Mouse (Mus musculus): ENCODE data around the gene Stk38. TPM values are rescaled to one million over a fixed set of nuclear protein-coding genes. Genes with fewer than 3 reads are reported as not detected.

The Stk38 gene
- polyA plus RNA-seq, 1 experiment from 2014 or later, result 98.3 TPM

DNA sequence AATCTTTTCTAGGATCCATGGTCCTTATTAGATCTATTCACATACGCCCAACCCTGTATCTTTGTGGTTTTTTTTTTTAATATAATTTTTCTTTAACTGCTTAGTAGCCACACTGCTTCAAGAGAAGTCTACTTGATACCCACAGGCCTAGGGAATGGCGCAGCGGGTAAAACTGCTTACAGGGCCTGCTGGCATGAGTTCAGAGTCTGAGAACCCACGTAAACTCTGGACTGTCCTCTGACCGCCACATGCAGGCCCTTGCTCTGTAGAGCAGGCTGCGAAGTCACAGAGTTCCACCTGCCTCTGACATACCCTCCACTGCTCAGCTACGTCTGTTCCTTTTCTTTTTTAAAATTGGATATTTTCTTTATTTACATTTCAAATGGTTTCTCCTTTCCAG, 63.3 kb downstream of the Stk38 start:
- no peak overlapping the region for H3K4me2 ChIP-seq
- 84% methylated on average over 7 of the region's 7 CpGs for WGBS
- no peaks in the 10 kb centered on the region for H3K36me3 ChIP-seq
- no peak overlapping the region for H3K4me3 ChIP-seq (replicated peaks)
- H3K9me3 ChIP-seq, result no peaks in the 10 kb centered on the region
- no peak overlapping the region for H3K9ac ChIP-seq
- ATAC-seq (ENCODE audit: insufficient read depth, low FRiP score, low read depth), result no peak
- no peaks in the 10 kb centered on the region for H3K27me3 ChIP-seq (replicated peaks)
- no peaks in the 10 kb centered on the region for H3K4me1 ChIP-seq
- no peak overlapping the region for H3K27ac ChIP-seq

DNA sequence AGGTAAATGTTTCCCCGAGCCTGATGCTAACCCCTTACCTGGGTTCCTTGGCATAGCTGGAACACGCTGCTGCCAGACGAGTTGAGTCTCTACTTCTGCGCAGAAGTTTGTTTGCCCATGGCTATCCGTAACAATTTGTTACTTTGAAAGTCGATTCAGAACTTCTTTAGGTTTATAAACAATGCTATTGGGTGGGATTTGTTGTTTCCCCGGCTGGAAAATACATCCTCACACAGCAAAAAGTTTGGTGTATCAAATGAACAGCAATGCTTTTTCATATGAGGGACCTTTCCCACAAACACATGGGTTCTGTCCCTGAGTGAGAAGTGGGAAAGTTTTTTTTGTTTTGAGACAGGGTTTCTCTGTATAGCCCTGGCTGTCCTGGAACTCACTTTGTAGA, 64.1 kb downstream of the Stk38 start, which contains the start of gene Pxt1:
Gene Pxt1, minus strand, starts transcription at position 101 of the 400 bp plus-strand sequence.
- H3K9ac ChIP-seq, result no peak within 1 kb of the TSS
- no peak for ATAC-seq (ENCODE audit: insufficient read depth, low FRiP score, low read depth)
- H3K4me1 ChIP-seq, result no peaks in the 10 kb centered on the region
- H3K27me3 ChIP-seq (replicated peaks), result no peaks in the 10 kb centered on the region
- H3K9me3 ChIP-seq, result no peaks in the 10 kb centered on the region
- WGBS, result 82% methylated on average over 7 of the region's 7 CpGs
- H3K4me3 ChIP-seq (replicated peaks), result no peak within 1 kb of the TSS
- no peaks in the 10 kb centered on the region for H3K36me3 ChIP-seq
- H3K27ac ChIP-seq, result no peak within 1 kb of the TSS
- no peak within 1 kb of the TSS for H3K4me2 ChIP-seq

DNA sequence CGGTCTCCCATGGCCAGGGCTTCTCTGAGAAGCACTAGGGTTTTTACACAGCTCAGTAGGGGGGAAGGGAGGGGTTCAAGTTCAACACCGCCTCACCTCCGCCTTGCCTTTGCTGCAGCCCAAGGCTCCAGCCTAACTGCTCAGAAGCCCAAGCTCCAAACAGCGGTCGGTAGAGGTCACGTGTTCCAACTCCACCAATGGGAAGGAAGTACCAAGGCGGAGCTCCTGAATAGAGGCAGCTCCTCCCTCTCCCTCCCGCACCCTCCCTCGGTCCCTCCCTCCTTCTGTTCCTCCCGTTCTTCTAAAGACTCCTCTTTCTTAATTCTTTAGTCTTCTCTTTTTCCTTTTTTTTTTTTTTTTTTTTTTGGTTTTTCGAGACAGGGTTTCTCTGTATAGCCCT, 65.7 kb downstream of the Stk38 start:
- no peaks in the 10 kb centered on the region for H3K36me3 ChIP-seq
- no peak overlapping the region for H3K4me2 ChIP-seq
- H3K4me3 ChIP-seq (replicated peaks), result no peak overlapping the region
- no peaks in the 10 kb centered on the region for H3K9me3 ChIP-seq
- H3K4me1 ChIP-seq, result no peaks in the 10 kb centered on the region
- H3K27ac ChIP-seq, result no peak overlapping the region
- no peaks in the 10 kb centered on the region for H3K27me3 ChIP-seq (replicated peaks)
- no peak for ATAC-seq (ENCODE audit: insufficient read depth, low FRiP score, low read depth)
- WGBS, result 73% methylated on average over 10 of the region's 11 CpGs
- H3K9ac ChIP-seq, result no peak overlapping the region

DNA sequence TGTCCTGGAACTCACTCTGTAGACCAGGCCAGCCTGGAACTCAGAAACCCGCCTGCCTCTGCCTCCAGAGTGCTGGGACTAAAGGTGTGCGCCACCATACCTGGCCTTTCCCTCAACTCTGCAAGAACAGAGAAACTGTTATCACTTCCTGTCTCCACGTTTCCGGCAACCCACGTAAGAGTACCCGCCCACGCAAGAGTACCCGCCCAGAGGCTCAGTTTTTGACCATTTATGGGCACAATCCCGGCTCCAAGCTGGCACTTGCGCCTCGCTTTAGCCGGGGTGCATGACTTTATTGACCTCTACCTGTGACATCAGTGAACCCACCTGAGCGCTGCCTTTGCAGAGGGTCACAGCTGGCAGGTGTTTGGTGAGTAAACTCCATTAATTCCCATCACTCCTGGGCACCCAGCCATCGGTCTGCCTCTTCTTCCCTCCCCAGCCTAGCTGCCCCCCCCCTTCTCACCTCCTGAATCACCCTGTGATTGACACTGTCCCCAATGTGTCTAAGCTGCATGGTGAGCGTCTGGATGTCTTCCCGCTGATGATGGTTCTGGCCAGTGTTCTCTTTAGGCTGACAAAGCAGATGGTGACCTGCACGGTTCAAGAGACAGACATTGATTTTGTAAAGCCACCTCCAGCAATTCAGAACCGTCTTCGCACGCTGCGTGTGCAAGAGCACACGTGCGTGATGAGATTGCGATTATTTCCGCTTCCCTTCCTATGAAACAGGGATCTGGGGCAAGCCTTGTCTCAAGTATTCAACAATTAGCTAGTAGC, 66.8 kb downstream of the Stk38 start:
- Histone ChIP-seq H3K4me3 (replicated peaks) (no peak overlapping the region), H3K4me2 (no peak overlapping the region), H3K27me3 (replicated peaks) (no peaks in the 10 kb centered on the region), H3K9ac (no peak overlapping the region), H3K9me3 (no peaks in the 10 kb centered on the region), H3K36me3 (no peaks in the 10 kb centered on the region), H3K27ac (no peak overlapping the region), H3K4me1 (no peaks in the 10 kb centered on the region)
- WGBS, result 89% methylated on average over 25 of the region's 25 CpGs
- ATAC-seq (ENCODE audit: insufficient read depth, low FRiP score, low read depth), result no peak

DNA sequence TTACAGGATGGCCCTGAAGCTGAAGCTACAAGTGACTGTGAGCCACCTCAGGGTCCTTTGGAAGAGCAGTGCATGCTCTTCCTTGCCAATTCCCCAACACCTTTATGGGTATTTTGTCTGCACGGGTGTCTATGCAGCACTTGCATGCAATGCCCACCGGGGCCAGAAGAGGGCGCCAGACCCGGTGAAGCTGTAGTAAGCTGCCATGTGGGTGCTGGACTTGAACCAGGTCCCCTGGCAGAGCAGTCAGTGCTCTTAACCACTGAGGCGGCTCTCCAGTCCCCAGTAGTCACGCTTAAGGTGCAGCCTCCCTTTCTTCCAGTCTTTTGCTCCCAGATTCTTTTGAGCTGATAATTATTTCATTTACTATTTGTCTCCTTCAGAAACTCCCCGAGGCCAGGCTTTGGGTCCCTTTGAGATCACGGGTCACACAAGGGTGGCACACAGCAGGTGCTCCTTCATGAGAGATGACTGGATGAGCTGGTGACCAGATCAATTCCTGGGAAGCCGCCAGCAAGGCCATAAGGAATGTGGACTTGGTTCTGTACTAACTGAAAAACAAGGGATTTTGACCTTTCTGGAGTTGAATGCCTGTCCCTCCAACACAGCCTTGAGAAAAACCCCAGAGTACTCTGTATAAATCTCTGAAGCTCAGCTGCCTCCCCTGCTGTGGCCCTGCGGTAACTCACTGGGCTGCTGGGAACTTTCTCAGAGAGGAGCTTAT, 71.0 kb downstream of the Stk38 start:
- Histone ChIP-seq H3K9me3 (no peaks in the 10 kb centered on the region), H3K4me3 (replicated peaks) (no peak overlapping the region), H3K36me3 (no peaks in the 10 kb centered on the region), H3K9ac (no peak overlapping the region), H3K4me2 (no peak overlapping the region), H3K27ac (no peak overlapping the region), H3K27me3 (replicated peaks) (no peaks in the 10 kb centered on the region), H3K4me1 (no peaks in the 10 kb centered on the region; the same call in 1 of the 2 replicates)
- 78% methylated on average over 10 of the region's 10 CpGs for WGBS
- no peak for ATAC-seq (ENCODE audit: insufficient read depth, low FRiP score, low read depth)

DNA sequence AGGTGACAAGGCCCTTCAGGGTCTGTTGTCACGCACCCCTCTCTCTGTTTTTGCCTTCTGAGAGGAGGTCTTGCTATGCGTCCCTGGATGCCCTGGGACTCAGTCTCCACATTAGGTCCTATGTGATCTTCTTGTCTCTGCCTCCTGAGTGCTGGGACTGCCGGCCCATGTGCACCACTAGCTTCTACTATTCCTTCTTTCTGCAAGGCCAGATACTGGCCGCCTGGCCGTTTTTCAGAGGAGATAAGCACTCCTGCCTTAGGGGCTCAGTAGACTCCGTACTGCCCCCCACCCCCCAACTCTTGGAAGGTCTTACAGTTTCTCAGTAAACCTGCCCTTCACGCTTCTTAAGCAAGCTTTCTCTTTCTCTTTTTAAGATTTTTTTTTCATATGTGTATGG, 71.7 kb downstream of the Stk38 start:
- 85% methylated on average over 7 of the region's 7 CpGs for WGBS

DNA sequence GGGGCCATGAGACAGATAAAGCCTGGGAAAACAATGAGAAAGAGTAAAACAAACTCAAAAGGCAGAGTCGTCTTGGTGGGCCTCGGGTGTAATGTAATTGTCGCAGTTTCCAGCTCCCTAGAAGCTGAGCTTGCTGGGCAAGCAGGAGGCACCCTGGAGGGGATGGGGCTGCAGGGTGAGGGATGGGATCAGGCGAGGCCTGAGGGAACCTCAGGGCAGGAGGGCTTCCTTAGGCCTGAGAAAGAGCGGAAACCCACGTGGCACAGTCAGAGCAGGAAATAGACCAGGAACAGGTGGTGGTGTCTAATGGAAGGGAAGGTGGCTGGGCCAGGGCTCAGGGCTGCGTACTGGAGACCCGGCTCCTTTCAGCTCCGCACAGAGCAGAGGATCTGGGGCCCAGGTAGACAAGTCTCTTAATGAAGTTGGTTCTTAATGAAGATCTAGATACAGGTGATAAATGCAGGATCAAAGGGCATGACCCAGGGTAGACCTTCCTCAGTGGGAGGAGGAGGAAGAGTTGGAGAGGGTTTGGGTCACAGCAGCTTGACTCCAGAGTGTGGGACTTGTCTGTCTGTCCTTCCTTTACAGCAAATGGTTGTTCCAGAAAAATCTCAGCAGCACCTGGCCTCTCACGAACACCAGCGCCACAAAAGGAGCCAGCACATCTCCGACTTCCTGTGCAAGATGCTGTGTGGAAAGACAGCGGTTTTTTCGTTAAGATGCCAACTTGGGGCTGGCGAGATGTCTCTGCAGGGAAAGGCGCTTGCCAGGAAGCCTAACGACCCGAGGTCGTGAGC, 73.5 kb downstream of the Stk38 start:
- no peaks in the 10 kb centered on the region for H3K9me3 ChIP-seq
- no peak for ATAC-seq (ENCODE audit: insufficient read depth, low FRiP score, low read depth)

More for the DNA sequence above, 71.7 kb downstream of the Stk38 start:
- Histone ChIP-seq H3K9ac (no peak overlapping the region), H3K4me2 (no peak overlapping the region), H3K27ac (no peak overlapping the region), H3K27me3 (replicated peaks) (no peaks in the 10 kb centered on the region), H3K36me3 (no peaks in the 10 kb centered on the region), H3K4me1 (no peaks in the 10 kb centered on the region; the same call in 1 of the 2 replicates), H3K4me3 (replicated peaks) (no peak overlapping the region), H3K9me3 (no peaks in the 10 kb centered on the region)
- no peak for ATAC-seq (ENCODE audit: insufficient read depth, low FRiP score, low read depth)

DNA sequence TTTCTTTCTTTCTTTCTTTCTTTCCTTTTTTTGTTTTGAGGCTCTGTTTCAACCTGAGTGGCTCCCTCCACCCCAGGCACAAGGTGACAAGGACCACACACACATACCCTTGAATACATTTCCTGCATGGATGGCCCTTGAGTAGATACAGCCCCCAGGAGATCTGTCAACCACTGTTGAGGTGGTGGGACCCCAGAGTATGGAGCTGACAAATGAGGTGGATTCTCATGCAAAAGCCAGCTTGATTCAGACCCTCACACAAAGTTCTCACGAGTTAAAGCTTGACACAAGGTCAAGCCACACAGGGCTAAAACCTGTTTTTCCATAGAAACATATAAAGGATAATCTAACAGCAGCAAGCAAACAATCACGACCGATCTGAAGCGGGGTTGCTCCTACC, 75.5 kb downstream of the Stk38 start:
- WGBS, result 79% methylated on average over 4 of the region's 4 CpGs
- Histone ChIP-seq H3K27me3 (replicated peaks) (no peaks in the 10 kb centered on the region), H3K36me3 (no peaks in the 10 kb centered on the region), H3K9ac (no peak overlapping the region), H3K4me3 (replicated peaks) (no peak overlapping the region), H3K4me1 (peaks cover 10% of the 10 kb centered on the region), H3K27ac (no peak overlapping the region), H3K9me3 (no peaks in the 10 kb centered on the region), H3K4me2 (no peak overlapping the region)
- ATAC-seq (ENCODE audit: insufficient read depth, low FRiP score, low read depth), result no peak

More for the DNA sequence above, 73.5 kb downstream of the Stk38 start:
- 67% methylated on average over 19 of the region's 19 CpGs for WGBS
- Histone ChIP-seq H3K4me3 (replicated peaks) (no peak overlapping the region), H3K9ac (no peak overlapping the region), H3K27ac (no peak overlapping the region), H3K4me2 (no peak overlapping the region), H3K4me1 (peaks cover 10% of the 10 kb centered on the region), H3K36me3 (no peaks in the 10 kb centered on the region), H3K27me3 (replicated peaks) (no peaks in the 10 kb centered on the region)

DNA sequence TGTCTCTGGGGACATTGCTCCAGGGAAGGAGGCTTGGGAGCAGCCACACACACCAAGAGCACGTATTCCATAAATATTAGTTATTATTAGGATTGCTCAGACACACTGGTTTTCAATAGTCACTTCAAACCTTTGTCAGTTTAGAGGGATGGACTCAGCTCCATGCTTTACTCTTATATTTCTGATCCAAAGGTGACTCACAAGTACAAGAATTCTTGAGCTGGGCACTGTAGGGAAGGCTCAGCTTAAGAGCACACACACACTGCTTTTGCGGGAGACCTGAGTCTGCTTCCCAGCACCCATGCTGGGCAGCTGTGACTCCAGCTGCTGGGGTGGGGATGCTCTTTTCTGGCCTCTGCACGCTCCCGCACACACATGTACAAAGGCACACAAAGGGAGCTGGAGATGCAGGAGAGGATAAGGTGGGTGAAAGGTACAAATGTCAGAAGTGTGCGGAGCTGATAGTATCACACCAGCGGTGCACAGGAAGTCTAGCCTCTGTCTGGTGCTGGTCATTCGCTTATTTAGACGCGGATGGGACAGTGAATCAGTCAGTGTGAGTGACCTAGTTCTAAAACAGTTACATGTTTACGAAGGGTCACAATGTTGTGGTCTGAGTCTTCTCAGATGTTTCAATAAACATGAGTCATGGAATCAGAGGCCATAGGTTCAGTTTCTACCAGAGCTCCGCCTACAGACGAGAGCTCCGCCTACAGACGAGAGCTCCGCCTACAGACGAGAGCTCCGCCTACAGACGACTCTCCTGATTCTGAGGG, 76.2 kb downstream of the Stk38 start:
- Histone ChIP-seq H3K27me3 (replicated peaks) (no peaks in the 10 kb centered on the region), H3K4me2 (no peak overlapping the region)

DNA sequence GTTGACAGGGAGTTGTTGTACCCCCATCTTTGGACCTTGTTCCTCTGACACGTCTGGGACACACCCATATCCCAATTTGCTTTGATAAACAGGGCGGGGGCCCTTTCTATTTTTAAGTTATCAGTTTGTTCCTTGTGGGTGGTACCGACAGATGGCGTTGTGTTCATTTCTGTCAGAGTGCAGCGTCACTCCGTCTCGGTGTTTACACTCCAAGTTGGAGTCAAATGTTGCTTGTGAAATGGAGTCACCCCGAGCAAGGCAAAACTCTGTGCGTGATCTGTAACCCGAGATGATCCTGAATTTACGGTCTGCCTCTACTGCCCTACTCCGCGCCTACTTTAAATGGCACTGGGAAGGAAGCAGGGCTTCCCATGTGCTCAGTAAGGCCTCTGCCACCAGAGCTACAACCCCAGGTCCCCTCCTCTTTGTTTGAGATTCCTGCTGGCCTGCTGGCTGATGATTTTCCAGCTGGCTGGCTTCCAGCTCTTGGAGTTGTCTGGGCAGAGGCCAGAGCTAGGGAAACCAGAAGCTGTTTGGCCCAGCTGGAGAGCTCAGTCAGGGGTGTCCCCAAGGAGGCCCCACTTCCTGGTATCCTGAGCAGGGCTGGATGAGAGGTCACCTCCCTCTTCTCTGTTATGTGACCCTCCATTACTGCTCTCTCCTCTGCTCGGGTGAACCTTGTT, 77.3 kb downstream of the Stk38 start:
- Histone ChIP-seq H3K36me3 (no peaks in the 10 kb centered on the region), H3K4me1 (peaks cover 10% of the 10 kb centered on the region), H3K4me2 (peak overlapping the region; percentile 48), H3K9ac (no peak overlapping the region), H3K4me3 (replicated peaks) (peak overlapping the region; percentile 6; the same call in 1 of the 2 replicates), H3K27me3 (replicated peaks) (no peaks in the 10 kb centered on the region), H3K27ac (peak overlapping the region; percentile 91), H3K9me3 (no peaks in the 10 kb centered on the region)
- 6% methylated on average over 14 of the region's 14 CpGs for WGBS
- peak; percentile 90 for ATAC-seq (ENCODE audit: insufficient read depth, low FRiP score, low read depth)

More for the DNA sequence above, 76.2 kb downstream of the Stk38 start:
- no peak for ATAC-seq (ENCODE audit: insufficient read depth, low FRiP score, low read depth)
- 80% methylated on average over 18 of the region's 18 CpGs for WGBS
- no peak overlapping the region for H3K9ac ChIP-seq
- no peak overlapping the region for H3K4me3 ChIP-seq (replicated peaks)
- H3K36me3 ChIP-seq, result no peaks in the 10 kb centered on the region
- no peaks in the 10 kb centered on the region for H3K9me3 ChIP-seq
- peak overlapping the region; percentile 91 for H3K27ac ChIP-seq
- H3K4me1 ChIP-seq, result peaks cover 10% of the 10 kb centered on the region

DNA sequence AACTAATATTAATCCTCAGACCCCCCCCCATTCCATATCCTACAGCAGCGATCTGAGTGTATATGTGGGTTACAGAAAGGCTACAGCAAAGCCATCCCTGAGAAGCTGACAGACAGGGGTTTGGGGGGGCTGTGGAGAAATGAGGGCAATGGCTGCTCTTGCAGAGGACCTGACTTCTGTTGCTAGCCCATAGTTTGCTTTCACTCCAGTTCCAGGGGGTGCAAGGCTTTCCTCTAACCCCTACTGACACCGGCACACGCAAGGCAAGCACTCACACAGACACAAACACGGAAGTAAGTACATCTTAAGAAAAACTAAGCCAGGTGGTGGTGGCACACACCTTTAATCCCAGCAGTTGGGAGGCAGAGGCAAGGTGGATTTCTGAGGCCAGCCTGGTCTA, 78.4 kb downstream of the Stk38 start:
- Histone ChIP-seq H3K36me3 (no peaks in the 10 kb centered on the region), H3K9me3 (no peaks in the 10 kb centered on the region), H3K4me1 (peaks cover 10% of the 10 kb centered on the region), H3K27me3 (replicated peaks) (no peaks in the 10 kb centered on the region), H3K9ac (no peak overlapping the region), H3K4me3 (replicated peaks) (no peak overlapping the region), H3K27ac (no peak overlapping the region), H3K4me2 (no peak overlapping the region)
- 89% methylated on average over 4 of the region's 4 CpGs for WGBS
- no peak for ATAC-seq (ENCODE audit: insufficient read depth, low FRiP score, low read depth)
